Mouse (Mus musculus): Measurements from ENCODE around the gene Clasp2.

DNA sequence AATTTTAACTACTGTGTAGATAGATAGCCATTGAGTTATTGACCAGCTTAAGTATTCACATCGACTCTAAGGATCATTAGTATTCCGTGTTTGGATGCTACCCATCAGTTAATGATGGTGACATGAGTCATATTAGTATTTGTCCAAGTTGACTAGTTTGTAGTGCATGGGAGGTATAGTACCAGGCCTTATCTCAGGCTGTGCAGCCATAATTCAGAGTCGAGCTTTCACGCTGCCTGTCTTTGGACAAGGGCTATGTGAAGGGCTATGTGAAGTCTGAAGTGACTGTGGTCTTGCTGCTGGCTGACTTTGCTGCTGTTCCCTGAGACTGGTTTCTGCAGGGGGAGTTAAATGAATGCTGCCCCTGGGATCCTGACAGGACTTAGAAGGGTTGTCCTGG lies 216.5 kb downstream of the Clasp2 start:
- no peak for TF ChIP-seq CTCF (IDR thresholded peaks at IDR 0.05; ENCODE audit: insufficient read depth, low read depth, low read length)
- no peak for TF ChIP-seq POLR2A (IDR thresholded peaks at IDR 0.05; ENCODE audit: insufficient read depth, low read depth, low read length)

Measured in olfactory bulb, adult 2 months (tissue).